Mouse (Mus musculus): ENCODE results near the gene Elovl3.
"Not testable (repeated sequence)": the region's sequence is repeated elsewhere in the genome, so short reads cannot be mapped to it uniquely, and the experiment has no call there.

Elovl3 gene

GRCm38 (mm10) chr19:46131694-46132525 is at the start of gene Elovl3:
Gene Elovl3, plus strand, starts transcription at chr19:46131897.
- no peak for DNase-seq

DNA sequence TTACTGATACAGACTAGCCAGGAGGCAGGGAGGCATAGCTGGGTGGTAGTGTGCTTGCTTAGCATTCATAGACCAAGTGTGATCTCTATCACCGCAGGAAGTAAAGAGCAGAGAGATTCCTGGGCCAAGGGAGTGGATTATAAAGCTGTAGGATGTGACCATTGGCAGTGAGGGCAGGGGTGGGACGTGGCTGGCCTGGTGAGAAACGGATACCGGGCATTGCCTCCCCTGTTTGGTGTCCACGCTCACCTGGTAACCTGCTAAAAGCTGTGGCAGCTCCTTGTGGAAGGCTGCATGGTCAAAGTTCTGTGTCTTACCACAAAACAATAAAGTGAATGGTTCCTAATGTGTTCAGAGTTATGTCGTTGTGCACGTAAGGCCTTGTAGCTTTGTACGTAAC is 46.5 kb upstream of the Elovl3 start:
- no peak for DNase-seq

- peak; percentile 52 for DNase-seq
These were observed 45.4 kb upstream of the Elovl3 start for GRCm38 (mm10) chr19:46086337-46086736.

- DNase-seq: no peak
These were observed 43.8 kb upstream of the Elovl3 start for GRCm38 (mm10) chr19:46087871-46088270.

DNA sequence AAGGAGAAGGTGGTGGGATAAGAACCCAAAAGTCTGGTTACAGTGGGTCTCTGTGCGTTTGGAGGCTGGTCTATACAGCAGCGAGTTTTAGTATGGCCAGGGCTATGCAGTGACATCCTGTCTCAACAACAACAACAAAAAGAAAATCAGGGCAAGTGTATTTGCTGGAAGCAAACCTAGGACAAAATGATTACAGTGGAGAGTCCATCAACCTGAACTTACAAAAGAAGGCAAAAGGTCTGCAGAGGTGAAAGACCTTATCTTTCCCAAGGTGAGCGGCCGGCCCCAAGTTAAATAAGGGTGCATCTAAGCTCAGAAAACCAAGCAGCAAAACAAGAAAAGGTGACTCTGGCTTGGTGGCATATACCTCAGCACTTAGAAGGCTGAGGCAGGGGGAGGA is 40.1 kb upstream of the Elovl3 start:
- no peak for DNase-seq

DNA sequence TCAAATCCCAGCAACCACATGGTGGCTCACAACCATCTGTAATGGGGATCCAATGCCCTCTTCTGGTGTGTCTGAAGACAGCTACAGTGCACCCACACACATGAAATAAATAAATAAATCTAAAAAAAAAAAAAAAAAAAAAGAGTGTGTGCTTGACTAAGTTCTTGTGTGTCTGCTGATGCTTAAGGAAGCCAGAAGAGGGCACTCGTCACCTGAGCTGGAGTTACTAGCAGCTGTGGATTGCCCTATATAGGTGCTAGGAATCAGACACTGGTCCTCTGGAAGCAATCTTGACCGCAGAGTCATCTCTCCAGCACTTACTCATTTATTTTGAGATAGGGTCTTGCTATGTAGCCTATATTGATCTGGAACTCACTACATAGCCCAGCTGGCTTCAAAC is 37.6 kb upstream of the Elovl3 start:
- no peak for DNase-seq

GRCm38 (mm10) chr19:46095291-46095690 is 36.4 kb upstream of the Elovl3 start:
- DNase-seq: no peak

DNA sequence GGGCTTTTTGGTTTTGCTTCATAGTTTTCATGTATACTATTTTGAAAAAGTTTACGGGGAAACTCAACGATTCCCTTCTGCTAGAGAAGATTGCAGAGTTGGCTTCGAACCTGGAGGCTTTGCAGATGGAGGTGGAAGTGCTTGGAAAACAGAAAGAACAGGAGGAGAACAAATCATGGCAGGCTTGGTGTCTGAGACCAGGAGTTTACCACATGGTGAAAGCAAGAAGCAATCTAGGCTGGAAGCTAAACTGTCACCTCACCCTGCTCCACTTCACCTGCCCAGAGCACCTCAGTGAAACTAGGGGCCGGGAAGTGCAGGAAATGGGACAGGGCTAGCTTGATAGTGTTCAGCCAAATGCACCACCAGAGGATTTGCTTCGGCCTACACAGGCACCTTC is 35.3 kb upstream of the Elovl3 start:
- no peak for DNase-seq

DNA sequence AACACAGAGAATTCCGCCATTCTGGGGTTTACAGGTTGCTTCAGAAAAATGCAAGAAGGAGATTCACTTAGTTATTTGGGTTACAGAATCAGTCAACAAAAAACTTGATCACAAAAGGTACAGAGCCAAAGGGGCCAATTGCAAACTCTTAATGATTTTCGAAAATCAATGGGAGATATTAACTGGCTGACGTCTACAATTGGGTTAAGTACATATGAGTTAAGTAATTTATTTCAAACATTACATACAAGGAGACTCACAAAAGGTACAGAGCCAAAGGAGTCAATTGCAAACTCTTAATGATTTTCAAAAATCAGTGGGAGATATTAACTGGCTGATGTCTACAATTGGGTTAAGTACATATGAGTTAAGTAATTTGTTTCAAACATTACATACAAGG is 32.1 kb upstream of the Elovl3 start:
- no peak for DNase-seq

DNA sequence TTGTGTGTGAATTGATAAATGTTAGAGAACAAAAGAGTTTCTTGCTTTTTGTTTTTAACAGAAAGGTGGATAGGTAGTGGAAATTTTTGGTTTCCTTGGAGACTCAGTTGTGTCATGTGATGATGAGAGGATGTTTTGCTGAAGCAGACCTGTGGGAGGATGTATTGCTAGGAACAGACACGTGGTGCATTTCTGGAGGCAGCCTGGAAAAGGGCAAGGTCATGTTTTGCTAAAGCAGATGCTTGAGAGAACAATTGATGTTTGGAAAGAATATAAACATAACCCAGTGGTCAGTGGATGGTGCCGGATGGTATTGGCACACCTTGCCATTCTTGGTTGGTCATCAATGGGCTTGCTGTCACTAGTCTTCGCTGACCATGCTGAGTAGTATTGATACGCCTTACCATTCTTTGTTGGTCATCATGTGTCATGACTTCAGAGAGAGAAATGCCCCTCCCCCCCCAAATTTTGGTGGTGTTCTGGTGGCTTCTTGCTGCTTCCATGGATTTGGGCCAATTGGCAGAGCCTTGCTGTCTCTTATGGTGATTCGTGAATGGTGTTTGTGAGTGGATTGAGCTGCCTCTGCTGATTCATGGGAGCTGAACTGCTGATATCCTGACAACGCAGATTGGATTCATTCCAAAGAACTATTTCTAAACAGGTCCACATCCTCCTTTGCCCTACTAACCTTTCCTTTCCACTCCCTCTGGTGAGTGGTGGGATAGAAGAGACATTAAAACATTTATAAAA is 28.1 kb upstream of the Elovl3 start:
- DNase-seq: no peak

DNA sequence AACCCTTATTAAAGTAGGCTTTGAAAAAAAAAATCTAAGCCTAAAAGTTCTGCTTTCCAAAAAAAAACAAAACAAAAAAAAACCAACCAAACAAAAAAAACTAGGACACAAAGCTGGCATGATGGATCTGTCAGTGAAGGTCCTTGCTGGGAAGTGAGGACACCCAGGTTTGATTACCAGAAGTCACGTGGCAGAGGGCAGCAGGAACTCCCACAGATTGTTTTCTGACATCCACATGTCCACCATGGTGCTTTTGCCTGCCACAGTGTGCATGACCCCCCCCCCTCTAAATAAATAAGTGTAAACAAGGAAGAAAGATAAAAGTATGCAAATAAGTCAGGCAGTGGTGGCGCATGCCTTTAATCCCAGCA is 27.5 kb upstream of the Elovl3 start:
- DNase-seq: no peak

- no peak for DNase-seq
These were observed 21.5 kb upstream of the Elovl3 start for GRCm38 (mm10) chr19:46110214-46110613.

DNA sequence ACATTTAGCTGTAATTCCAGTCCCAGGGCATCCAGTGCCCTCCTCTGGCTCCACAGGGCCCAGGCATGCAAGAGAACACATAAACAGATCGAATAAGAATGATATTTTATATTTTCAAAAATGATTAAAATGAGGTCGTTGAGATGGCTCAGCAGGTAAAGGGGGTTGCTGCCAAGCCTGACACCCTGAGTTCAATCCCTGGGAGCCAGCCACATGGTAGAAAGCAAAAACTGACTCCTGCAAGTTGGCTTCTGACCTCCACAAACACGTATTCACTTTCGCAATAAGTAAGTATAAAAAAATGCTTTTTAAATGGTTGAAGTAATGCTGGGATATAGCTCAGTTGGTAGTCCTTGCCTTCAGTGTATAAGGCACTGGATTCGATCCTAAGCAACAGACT is 20.9 kb upstream of the Elovl3 start:
- no peak for DNase-seq

- DNase-seq: no peak
These were observed 17.1 kb upstream of the Elovl3 start for GRCm38 (mm10) chr19:46114617-46115016.

GRCm38 (mm10) chr19:46119458-46119857 is 12.2 kb upstream of the Elovl3 start:
- DNase-seq: no peak

- no peak for DNase-seq
These were observed 10.8 kb upstream of the Elovl3 start for GRCm38 (mm10) chr19:46120872-46121271.

DNA sequence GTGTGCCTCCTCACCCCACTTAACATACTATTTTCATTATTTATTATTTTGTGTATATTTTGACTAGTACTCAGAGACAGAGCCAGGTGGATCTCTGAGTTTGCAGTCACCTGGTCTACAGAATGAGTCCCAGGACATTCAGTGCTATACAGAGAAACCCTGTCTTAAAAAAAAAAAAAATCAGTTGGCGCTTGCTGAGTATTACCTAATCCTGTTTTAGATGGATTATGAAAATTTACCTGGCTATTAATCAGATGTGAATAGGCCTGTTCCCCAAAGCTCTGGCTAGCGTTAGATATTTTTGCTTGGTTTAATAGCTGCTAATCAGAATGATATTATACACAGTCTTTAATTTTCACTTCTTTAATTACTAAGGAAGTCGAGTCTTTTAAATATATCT is 7.8 kb upstream of the Elovl3 start:
- DNase-seq: no peak

DNA sequence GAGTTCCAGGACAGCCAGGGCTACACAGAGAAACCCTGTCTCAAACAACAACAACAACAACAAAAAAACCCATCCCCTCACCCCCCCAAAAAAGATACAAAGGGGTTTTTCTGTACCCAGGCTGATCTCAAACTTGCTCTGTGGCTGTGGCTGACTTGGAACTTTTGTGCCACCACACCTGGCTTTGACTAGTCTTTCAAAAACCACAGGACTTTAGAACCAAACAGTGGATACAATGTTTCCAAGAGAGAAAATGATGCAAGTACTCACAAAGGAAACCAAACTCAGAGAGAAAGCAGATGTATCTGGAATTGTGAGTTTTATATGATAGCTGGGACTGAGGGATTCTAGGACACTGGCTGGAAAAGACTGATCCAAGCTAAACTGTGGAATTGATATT is 7.0 kb upstream of the Elovl3 start:
- no peak for DNase-seq

DNA sequence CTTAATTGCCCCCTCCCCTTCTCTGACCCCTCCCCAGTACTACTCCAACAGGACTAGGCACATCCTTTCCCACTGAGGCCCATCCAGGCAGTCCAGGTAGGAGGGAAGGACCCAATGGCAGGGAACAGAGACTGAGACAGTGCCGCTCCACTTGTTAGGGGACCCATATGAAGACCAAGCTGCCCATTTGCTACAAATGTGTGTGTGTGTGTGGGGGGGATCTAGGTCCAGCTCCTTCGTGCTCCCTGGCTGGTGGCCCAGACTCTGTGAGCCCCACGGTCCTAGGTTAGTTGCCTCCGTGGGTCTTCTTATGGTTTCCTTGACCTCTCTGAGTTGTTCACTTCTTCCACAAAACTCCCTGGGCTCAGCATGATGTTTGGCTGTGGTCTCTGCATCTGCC is 5.4 kb upstream of the Elovl3 start:
- no peak for DNase-seq

- DNase-seq: not testable (repeated sequence)
These were observed 2.0 kb upstream of the Elovl3 start for GRCm38 (mm10) chr19:46129737-46130136.

- DNase-seq: no peak
These were observed 414 bp upstream of the Elovl3 start for GRCm38 (mm10) chr19:46131283-46131682.

GRCm38 (mm10) chr19:46132577-46132976 is 880 bp downstream of the Elovl3 start:
- DNase-seq: no peak

DNA sequence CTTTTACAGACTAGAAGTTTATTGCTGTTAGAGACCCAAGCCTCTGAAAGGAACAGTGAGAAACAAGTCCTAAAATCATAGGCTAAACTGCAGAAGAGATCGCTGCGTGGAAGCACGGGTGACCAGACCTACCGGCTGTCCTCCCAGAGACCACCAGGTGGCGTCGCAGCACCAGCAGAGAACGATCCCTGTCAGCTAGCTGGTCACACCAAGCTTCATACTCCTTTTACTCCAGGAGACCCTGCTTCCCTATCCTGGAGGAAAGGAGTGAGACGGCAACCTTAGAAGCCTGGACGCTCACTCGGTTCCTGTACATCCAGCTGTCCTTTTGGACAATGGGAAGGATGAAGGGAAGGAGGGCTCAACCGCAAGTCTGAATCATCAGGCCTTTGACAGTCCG is 3.6 kb downstream of the Elovl3 start:
- peak; percentile 92 for DNase-seq
